Mouse (Mus musculus) liver, adult 2 months (tissue): ENCODE data around the gene Gm49711. TPM values are rescaled to one million over a fixed set of nuclear protein-coding genes. Genes with fewer than 3 reads are reported as not detected.

Experiments
- DNase-seq: peaks from one replicate; pipeline ENCODE4 v3.0.0-alpha.2; 2011; ENCODE audit warnings: low read depth, low spot score; ENCODE audit errors: extremely low read depth
- H3K27ac ChIP-seq: fragments of 200-500 bp; replicated peaks from 2 replicates; pipeline ENCODE4 v1.5.1; 2012; ENCODE audit warnings: low read depth, mild to moderate bottlenecking, control low read depth, inconsistent platforms, low read length; ENCODE audit not compliant: insufficient read depth
- H3K27me3 ChIP-seq: fragments of 200-500 bp; 2 replicates; pipeline ENCODE4 v1.6.1; 2012; ENCODE audit warnings: mild to moderate bottlenecking, moderate library complexity, low read length, inconsistent platforms; ENCODE audit not compliant: control insufficient read depth, insufficient read depth
- H3K36me3 ChIP-seq: fragments of 200-500 bp; 2 replicates; pipeline ENCODE4 v1.6.1; 2012; ENCODE audit warnings: low read length, inconsistent platforms; ENCODE audit not compliant: control insufficient read depth, insufficient read depth
- H3K4me1 ChIP-seq: fragments of 200-500 bp; 2 replicates; pipeline ENCODE4 v1.6.1; 2011; ENCODE audit warnings: low read length; ENCODE audit not compliant: control insufficient read depth, insufficient read depth
- H3K4me3 ChIP-seq: fragments of 200-500 bp; 2 replicates; pipeline ENCODE4 v1.5.1; 2011; ENCODE audit warnings: low read depth, mild to moderate bottlenecking, control low read depth, low read length, moderate library complexity; ENCODE audit not compliant: insufficient read depth
- H3K79me2 ChIP-seq: fragments of 200-500 bp; 2 replicates; pipeline ENCODE4 v1.6.1; 2012; ENCODE audit warnings: inconsistent platforms, mild to moderate bottlenecking, low read length, moderate library complexity; ENCODE audit not compliant: control insufficient read depth, insufficient read depth
- H3K9ac ChIP-seq: fragments of 200-500 bp; 2 replicates; pipeline ENCODE4 v1.6.1; 2012; ENCODE audit warnings: low read depth, mild to moderate bottlenecking, control low read depth, inconsistent platforms, low read length
- CTCF ChIP-seq: fragments of 200-500 bp; IDR thresholded peaks from 2 replicates; pipeline ENCODE4 v1.5.1; 2011; ENCODE audit warnings: low read depth, low read length, control low read depth
- POLR2A ChIP-seq: fragments of 200-500 bp; IDR thresholded peaks from 2 replicates; pipeline ENCODE4 v1.6.1; 2011; ENCODE audit warnings: low read length, control low read depth; ENCODE audit not compliant: insufficient read depth; ENCODE audit errors: extremely low read depth
- WGBS: fragments of 180-500 bp; shearing (Covaris S2); methylation state at CpG from one replicate; pipeline ENCODE4 v1.1.7; 2018; 5-methylcytosine and 5-hydroxymethylcytosine counted together
- polyA plus RNA-seq: library from polyadenylated mRNA; depleted of rRNA; stranded (reverse); fragments of >200 nt; gene quantifications from 2 replicates; pipeline ENCODE4 v1.2.3, GENCODE M21; 2012
- total RNA-seq: library from RNA; depleted of rRNA; stranded (reverse); fragments of >200 nt; gene quantifications from 2 replicates; pipeline ENCODE4 v1.2.3, GENCODE M21; 2014

Gene Gm49711
- total and polyA plus RNA-seq, 2 experiments, result not detected

GRCm38 (mm10) chr16:92083771-92084453, 25.8 kb downstream of the Gm49711 start:
- Histone ChIP-seq H3K4me3 (no peak overlapping the region), H3K27me3 (no peaks in the 10 kb centered on the region), H3K4me1 (peaks cover 4% of the 10 kb centered on the region; the same call in 1 of the 2 replicates), H3K9ac (no peak overlapping the region), H3K27ac (no peak overlapping the region), H3K79me2 (no peaks in the 10 kb centered on the region; the same call in 1 of the 2 replicates), H3K36me3 (no peaks in the 10 kb centered on the region)
- TF ChIP-seq CTCF (no peak), POLR2A (no peak)
- 57% methylated on average over 10 of the region's 10 CpGs for WGBS
- DNase-seq, result peak; percentile 58

DNA sequence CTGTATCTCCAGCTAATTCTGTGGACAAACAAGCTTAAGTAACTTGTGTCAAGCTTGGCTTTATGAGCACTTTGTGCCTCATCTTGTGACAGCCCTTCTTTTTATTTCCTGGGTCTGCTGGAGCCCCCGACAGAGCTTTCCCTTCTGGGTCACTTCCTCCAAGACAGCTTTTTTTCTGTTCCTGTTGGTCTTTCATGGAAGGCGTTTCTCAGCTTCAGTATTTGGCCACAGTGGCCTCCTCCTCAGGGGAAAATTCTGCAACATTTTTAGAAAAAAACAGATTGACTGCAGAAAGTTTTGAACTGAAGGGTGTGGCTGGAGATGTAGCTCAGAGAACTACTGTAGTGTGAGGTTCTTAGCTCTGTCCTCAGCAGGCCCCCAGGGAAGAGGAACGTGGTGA, 31.1 kb downstream of the Gm49711 start:
- 70% methylated on average over 3 of the region's 3 CpGs for WGBS
- Histone ChIP-seq H3K36me3 (no peaks in the 10 kb centered on the region), H3K27ac (no peak overlapping the region), H3K4me3 (no peak overlapping the region), H3K4me1 (0 out of 2 replicates have a peak, but pooled peaks cover 2% of the 10 kb centered on the region), H3K79me2 (peaks cover 3% of the 10 kb centered on the region; the same call in 1 of the 2 replicates), H3K27me3 (no peaks in the 10 kb centered on the region), H3K9ac (no peak overlapping the region)
- TF ChIP-seq CTCF (no peak), POLR2A (no peak)
- DNase-seq, result no peak

DNA sequence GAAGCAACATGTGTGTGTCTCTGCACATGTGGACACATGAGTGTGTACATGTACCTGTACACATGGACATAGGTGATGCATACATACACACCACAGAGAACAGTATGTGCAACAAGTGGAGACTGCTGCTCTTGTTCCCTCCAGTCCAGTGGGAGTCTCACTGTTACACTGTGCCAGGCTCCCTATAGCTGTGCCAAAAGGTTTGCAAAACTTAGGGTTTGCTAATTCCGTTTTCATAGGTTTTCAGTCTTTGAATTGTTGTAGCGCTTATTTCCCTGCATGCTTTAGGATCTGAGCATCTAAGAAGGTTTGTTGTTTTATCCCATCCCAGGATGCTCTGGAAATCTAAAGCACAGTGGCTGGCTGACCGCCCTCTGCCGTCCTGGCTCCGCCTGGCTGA, 33.8 kb downstream of the Gm49711 start:
- Histone ChIP-seq H3K79me2 (peaks cover 3% of the 10 kb centered on the region; the same call in 1 of the 2 replicates), H3K36me3 (0 out of 2 replicates have a peak, but pooled peaks cover 2% of the 10 kb centered on the region), H3K4me1 (no peaks in the 10 kb centered on the region), H3K9ac (no peak overlapping the region), H3K27ac (no peak overlapping the region), H3K27me3 (no peaks in the 10 kb centered on the region), H3K4me3 (no peak overlapping the region)
- TF ChIP-seq CTCF (no peak), POLR2A (no peak)
- 77% methylated on average over 5 of the region's 5 CpGs for WGBS
- DNase-seq, result no peak

GRCm38 (mm10) chr16:92098351-92099051, 40.4 kb downstream of the Gm49711 start:
- Histone ChIP-seq H3K27ac (no peak overlapping the region), H3K36me3 (peaks cover 8% of the 10 kb centered on the region), H3K27me3 (no peaks in the 10 kb centered on the region), H3K4me1 (no peaks in the 10 kb centered on the region), H3K9ac (no peak overlapping the region), H3K79me2 (no peaks in the 10 kb centered on the region; the same call in 1 of the 2 replicates), H3K4me3 (no peak overlapping the region)
- DNase-seq, result no peak
- TF ChIP-seq CTCF, result no peak
- no peak for TF ChIP-seq POLR2A
- 91% methylated on average over 10 of the region's 10 CpGs for WGBS

- TF ChIP-seq CTCF, result no peak
- TF ChIP-seq POLR2A, result no peak
- no peaks in the 10 kb centered on the region for H3K27me3 ChIP-seq
- no peak overlapping the region for H3K9ac ChIP-seq
- H3K79me2 ChIP-seq, result no peaks in the 10 kb centered on the region; the same call in 1 of the 2 replicates
- no peak for DNase-seq
- no peak overlapping the region for H3K4me3 ChIP-seq
- 95% methylated on average over 16 of the region's 16 CpGs for WGBS
- H3K36me3 ChIP-seq, result peaks cover 8% of the 10 kb centered on the region
- H3K4me1 ChIP-seq, result peaks cover under 1% of the 10 kb centered on the region; the same call in 1 of the 2 replicates
- no peak overlapping the region for H3K27ac ChIP-seq
Observed at GRCm38 (mm10) chr16:92099598-92099997, 41.5 kb downstream of the Gm49711 start.

DNA sequence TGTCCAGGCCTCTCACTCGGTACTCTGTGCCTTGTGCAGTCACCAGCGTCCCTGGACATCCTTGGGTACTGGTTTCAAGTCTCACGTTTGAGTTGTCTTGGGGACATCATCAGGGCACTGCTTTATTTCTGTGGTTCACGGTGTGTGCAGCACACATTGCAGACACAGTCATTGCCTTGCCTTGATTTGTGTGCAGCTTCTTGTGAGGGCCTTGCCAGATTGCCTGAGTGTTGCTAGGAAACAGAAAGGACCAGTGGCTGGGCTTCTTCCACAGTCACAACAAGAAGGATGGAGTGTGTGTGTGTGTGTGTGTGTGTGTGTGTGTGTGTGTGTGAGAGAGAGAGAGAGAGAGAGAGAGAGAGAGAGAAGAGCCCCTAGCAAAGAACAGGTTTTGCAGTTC, 42.0 kb downstream of the Gm49711 start:
- DNase-seq, result no peak
- no peak overlapping the region for H3K9ac ChIP-seq
- H3K79me2 ChIP-seq, result no peaks in the 10 kb centered on the region; the same call in 1 of the 2 replicates
- no peak overlapping the region for H3K4me3 ChIP-seq
- WGBS, result 89% methylated on average over 4 of the region's 4 CpGs
- no peak overlapping the region for H3K27ac ChIP-seq
- no peak for TF ChIP-seq CTCF
- TF ChIP-seq POLR2A, result no peak
- peaks cover 5% of the 10 kb centered on the region for H3K4me1 ChIP-seq
- peaks cover 8% of the 10 kb centered on the region for H3K36me3 ChIP-seq
- no peaks in the 10 kb centered on the region for H3K27me3 ChIP-seq
